Mouse (Mus musculus) liver, postnatal 0 days (tissue): Measurements from ENCODE around the gene Ptgs1.

Experiments
- CTCF ChIP-seq: sonication (generic); IDR thresholded peaks from 2 replicates; pipeline ENCODE4 v1.5.1; 2016; ENCODE audit warnings: antibody characterized with exemption, low read depth
- EP300 ChIP-seq: IDR thresholded peaks from 2 replicates; pipeline ENCODE4 v1.6.1; 2016; ENCODE audit warnings: antibody characterized with exemption, low read depth, mild to moderate bottlenecking

- TF ChIP-seq CTCF (no peak), EP300 (no peak)
Observed at GRCm38 (mm10) chr2:36217692-36218233, 12.5 kb upstream of the Ptgs1 start.
